Mouse (Mus musculus) olfactory bulb, adult 2 months (tissue): ENCODE data around the gene Hjurp.

Experiments
- CTCF ChIP-seq: fragments of 200-500 bp; IDR thresholded peaks from 2 replicates; pipeline ENCODE4 v1.5.1; 2012; ENCODE audit warnings: low read depth, mild to moderate bottlenecking, low read length, moderate library complexity; ENCODE audit not compliant: insufficient read depth
- POLR2A ChIP-seq: fragments of 200-500 bp; IDR thresholded peaks from 2 replicates; pipeline ENCODE4 v1.6.1; 2012; ENCODE audit warnings: mild to moderate bottlenecking, low read depth, low read length, moderate library complexity; ENCODE audit not compliant: insufficient read depth

DNA sequence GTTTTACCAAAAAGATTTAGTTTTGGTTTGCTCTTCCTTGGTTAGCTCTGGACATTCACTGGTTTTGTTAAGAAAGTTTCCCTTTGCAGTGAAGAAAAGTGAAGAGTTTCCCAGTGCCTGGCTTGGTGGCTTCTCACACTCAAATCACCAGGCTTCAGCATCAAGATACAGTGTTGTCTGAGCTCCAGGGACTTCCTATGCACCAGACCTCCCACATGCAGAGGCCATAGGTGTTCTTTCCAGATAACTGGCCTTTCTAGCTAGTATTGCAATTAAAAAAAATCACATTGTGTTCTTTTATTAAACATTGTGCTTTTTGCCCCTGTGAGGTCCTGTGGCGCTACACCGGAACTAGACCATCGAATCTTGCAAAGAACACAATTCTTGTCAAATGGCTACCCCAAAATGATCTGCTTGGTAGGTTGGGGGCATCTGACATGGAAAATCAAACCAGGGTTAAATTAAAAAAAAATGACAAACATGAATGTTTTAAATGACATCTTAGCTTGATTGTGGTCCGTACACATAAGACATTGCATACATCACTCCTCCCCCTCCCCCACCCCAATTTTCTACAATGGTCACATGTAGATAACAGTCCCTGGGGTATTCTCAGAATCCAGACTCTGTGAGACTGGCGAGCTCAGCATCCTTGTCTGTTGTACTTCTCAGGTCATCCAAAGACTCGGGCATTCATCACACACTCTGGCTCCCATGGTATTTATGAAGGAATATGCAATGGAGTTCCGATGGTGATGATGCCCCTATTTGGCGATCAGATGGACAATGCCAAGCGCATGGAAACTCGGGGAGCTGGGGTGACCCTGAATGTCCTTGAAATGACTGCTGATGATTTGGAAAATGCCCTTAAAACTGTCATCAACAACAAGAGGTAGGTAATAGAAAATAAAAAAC is 61.7 kb downstream of the Hjurp start:
- TF ChIP-seq CTCF, result no peak
- no peak for TF ChIP-seq POLR2A
